Mouse (Mus musculus): Measurements from ENCODE around the gene H2-Q4.
"Not testable (repeated sequence)": the region's sequence is repeated elsewhere in the genome, so short reads cannot be mapped to it uniquely, and the experiment has no call there.

The H2-Q4 gene

GRCm38 (mm10) chr17:35379369-35379728, at the start of gene H2-Q4:
Gene H2-Q4, plus strand, starts transcription at chr17:35379617.
- DNase-seq: peak; percentile 99

- peak; percentile 3 for DNase-seq
Observed at GRCm38 (mm10) chr17:35329714-35330113, 49.7 kb upstream of the H2-Q4 start.

DNA sequence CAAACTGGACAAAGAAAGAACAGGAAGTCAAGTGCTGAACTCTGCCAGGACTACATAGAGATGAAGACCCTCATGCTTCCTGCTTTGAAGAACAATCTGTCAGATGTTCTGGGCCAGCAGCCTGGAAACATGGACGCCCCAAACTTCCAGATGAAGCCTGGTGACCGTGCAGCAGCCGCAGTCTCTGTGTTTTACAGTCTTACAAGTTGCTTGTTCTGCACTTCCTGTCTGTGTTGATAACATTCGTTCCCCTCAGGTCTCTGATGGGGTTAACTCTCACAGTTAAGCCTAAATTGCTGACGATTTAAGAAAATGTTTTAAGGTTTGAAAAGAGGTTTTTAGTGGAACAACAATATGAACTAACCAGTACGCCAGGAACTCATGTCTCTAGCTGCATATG, 47.9 kb upstream of the H2-Q4 start:
- DNase-seq: peak; percentile 26

- peak; percentile 3 for DNase-seq
Observed at GRCm38 (mm10) chr17:35342071-35342671, 37.2 kb upstream of the H2-Q4 start, which contains the start of gene H2-Q2. Gene H2-Q2, plus strand, starts transcription at chr17:35342242.

DNA sequence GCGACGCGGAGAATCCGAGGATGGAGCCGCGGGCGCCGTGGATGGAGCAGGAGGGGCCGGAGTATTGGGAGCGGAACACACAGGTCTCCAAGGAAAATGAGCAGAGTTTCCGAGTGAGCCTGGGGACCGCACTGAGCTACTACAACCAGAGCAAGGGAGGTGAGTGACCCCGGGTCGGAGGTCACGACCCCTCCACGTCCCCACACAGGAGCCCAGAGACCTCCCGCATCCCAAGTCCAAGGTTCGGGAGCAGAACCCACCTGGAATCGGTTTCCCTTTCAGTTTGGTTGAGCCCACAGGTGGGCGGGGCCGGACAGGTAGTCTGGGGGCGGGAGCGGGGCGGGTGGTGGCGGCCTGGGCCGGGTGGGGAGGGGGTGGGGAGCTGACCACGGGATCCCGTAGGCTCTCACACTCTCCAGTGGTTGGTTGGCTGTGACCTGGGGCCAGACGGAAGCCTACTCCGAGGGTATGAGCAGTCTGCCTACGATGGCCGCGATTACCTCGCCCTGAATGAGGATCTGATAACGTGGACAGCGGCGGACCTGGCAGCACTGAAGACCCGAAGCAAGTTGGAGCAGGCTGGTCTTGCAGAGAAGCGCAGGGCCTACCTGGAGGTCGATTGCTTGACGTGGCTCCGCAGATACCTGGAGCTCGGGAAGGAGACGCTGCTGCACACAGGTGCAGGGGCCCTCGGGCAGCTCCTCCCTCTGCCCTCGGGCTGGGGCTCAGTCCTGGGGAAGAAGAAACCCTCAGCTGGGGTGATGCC, 36.5 kb upstream of the H2-Q4 start:
- peak; percentile 53 for DNase-seq

DNA sequence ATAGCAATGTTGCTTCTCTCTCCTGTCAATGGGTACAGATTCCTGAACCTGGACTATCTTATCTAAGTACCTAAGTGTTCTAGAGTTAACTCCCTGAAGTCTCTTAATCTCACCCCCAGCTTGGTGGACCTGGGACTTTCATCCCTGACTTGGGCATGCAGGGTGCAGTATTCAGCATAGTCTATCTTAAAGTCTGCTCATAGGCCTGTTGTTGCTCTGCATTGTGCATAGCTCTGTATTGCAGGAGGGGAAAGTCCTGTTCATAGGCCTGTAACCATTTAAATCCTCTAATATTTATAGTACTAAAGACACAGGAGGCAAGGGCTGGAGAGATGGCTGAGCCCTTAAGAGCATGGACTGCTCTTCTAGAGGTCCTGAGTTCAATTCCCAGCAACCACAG, 31.8 kb upstream of the H2-Q4 start:
- not testable (repeated sequence) for DNase-seq

DNA sequence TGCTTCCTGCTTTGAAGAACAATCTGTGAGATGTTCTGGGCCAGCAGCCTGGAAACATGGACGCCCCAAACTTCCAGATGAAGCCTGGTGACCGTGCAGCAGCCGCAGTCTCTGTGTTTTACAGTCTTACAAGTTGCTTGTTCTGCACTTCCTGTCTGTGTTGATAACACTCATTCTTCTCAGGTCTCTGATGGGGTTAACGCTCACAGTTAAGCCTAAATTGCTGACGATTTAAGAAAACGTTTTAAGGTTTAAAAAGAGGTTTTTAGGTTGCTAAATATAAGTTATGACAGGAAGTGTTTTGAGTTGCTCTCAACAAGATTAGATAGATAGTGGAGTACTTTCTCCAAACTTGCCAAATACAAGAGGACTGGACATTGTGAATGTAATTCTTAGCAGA, 26.1 kb upstream of the H2-Q4 start:
- not testable (repeated sequence) for DNase-seq

- DNase-seq: no peak
Observed at GRCm38 (mm10) chr17:35354071-35354470, 25.3 kb upstream of the H2-Q4 start.

DNA sequence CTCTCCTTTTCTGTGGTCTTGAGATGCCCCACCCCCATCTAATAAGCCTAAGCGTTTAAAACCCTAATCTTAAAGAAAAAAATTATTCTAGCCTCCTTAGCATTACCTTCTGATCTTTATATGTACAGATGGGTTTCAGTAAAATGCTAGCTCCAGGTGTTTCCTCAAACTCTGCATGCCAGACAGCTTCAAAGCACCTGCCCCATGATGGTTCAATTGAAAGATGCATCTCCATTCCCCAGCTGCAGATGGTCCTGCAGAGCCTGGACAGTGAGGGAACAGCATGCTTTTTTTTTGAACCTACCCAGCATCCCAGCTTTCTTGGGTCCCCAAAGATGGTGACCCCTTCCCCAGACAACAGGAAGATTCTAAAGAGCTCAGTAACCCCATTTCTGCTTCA, 22.3 kb upstream of the H2-Q4 start:
- DNase-seq: no peak

- no peak for DNase-seq
Observed at GRCm38 (mm10) chr17:35358763-35359469, 20.5 kb upstream of the H2-Q4 start.

- DNase-seq: no peak
Observed at GRCm38 (mm10) chr17:35359470-35359862, 20.0 kb upstream of the H2-Q4 start.

GRCm38 (mm10) chr17:35379729-35380451, 473 bp downstream of the H2-Q4 start:
- DNase-seq: peak; percentile 52

DNA sequence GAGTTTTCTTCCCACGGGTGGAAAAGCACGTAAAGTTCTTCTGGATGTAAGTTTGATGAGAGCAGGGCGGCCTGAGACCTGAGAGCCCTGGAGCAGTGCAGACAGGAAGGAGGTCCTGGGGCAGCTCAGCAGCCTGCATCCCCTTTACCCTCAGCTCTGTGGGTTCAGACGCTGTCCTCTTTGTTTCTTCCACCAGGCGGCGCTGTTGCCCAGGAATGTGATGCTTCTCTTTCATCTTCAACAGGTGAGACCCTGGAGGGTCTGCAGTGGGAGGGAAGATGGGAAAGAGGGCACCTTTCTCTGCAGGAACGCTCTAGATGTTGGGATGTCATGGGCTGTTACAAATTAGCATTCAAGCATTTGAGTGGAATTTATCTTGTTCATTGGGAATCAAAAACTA, 10.4 kb downstream of the H2-Q4 start:
- peak; percentile 51 for DNase-seq

GRCm38 (mm10) chr17:35392671-35393070, 13.3 kb downstream of the H2-Q4 start:
- not testable (repeated sequence) for DNase-seq

GRCm38 (mm10) chr17:35393864-35394800, 14.7 kb downstream of the H2-Q4 start:
- peak; percentile 34 for DNase-seq

DNA sequence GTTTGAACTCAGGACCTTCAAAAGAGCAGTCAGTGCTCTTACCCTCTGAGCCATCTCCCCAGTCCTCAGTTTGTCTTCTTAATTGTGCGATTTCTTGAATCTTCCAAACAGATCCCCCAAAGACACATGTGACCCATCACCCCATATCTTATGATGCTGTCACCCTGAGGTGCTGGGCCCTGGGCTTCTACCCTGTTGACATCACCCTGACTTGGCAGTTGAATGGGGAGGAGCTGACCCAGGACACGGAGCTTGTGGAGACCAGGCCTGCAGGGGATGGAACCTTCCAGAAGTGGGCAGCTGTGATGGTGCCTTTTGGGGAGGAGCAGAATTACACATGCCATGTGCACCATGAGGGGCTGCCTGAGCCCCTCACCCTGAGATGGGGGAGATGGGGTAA, 17.5 kb downstream of the H2-Q4 start:
- DNase-seq: not testable (repeated sequence)

GRCm38 (mm10) chr17:35413057-35413456, 33.6 kb downstream of the H2-Q4 start:
- DNase-seq: not testable (repeated sequence)

DNA sequence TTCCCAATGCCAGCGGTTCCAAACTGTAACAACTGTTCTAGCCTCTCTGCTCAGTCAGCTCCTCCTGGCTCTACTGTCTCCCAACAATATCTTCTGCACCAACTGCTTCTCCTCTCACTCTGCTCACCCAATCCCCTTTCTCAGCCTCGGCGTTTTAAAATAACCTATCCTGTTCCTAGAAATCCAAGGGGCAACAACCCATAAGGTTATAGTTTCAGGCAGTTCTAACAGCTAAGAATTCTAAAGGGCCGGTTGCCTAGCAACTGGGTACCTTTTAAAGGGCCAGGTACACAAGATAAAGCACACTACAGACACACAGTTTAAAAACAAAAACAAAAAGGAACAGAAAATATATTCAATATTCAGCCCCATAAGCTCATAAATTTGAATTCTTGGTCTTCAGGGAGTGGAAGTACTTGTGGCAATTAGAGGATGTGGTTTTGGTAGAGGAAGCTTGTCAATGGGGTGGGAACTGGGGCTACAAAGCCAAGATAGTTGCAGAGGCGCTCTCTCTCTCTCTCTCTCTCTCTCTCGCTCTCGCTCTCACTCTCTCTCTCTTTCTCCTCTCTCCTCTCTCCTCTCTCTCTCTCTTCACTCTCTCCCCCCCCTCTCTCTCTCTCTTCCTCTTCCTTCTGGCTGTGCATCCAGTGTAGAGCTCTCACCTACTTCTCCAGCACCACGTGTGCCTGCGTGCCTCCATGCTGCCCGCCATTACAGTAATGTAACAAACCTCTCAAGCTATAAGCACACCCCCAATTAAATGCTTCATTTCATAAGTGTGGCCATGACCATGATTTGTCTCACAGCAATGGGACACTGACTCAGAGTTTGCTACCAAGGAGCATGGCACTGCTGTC, 36.1 kb downstream of the H2-Q4 start:
- not testable (repeated sequence) for DNase-seq

GRCm38 (mm10) chr17:35418772-35419171, 39.4 kb downstream of the H2-Q4 start:
- DNase-seq: no peak

DNA sequence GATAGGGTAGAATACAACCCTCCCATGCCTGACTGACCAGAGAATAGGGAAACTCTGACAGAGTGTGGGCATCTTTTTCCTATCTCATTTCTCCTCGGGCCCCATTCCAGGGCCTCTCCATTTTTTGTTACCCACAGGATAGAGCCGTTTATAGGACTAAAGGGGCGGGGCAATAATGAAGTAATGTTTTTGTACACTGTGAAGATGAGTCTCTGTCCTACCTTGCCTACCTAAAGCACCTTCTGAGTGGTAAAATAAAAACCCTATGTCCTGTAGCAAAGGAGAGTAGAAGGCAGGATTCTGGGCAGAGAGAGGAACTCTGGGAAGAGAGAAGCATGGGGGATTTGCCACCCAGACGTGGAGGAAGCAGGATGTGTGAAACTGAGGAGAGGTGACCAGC, 40.1 kb downstream of the H2-Q4 start:
- DNase-seq: not testable (repeated sequence)
